Mouse (Mus musculus) adrenal gland, postnatal 10 days (tissue): ENCODE measurements around the gene 2210016L21Rik. TPM values are rescaled to one million over a fixed set of nuclear protein-coding genes. Genes with fewer than 3 reads are reported as not detected.

Experiments used
- DNase-seq: peaks from one replicate; pipeline ENCODE4 v3.0.0; 2021; ENCODE audit warnings: mixed read lengths
- total RNA-seq, 2 experiments: library from RNA; stranded (reverse); gene quantifications; 2 replicates each; pipeline ENCODE4 v1.2.3; 2021

The 2210016L21Rik gene
- total RNA-seq, 2 experiments from 2014 or later = 34.3 to 35.8 TPM

- DNase-seq = no peak
These were observed 36.9 kb downstream of the 2210016L21Rik start for GRCm38 (mm10) chr5:114978888-114979249.

- DNase-seq = peak; percentile 80
These were observed 37.5 kb downstream of the 2210016L21Rik start for GRCm38 (mm10) chr5:114979250-114980121.

- no peak for DNase-seq
These were observed 38.3 kb downstream of the 2210016L21Rik start for GRCm38 (mm10) chr5:114980122-114980748.

GRCm38 (mm10) chr5:114982001-114982400 lies 40.0 kb downstream of the 2210016L21Rik start:
- no peak for DNase-seq

GRCm38 (mm10) chr5:114985074-114985473 lies 43.1 kb downstream of the 2210016L21Rik start:
- no peak for DNase-seq

GRCm38 (mm10) chr5:114996447-114996846 lies 54.5 kb downstream of the 2210016L21Rik start:
- no peak for DNase-seq

- no peak for DNase-seq
These were observed 55.4 kb downstream of the 2210016L21Rik start for GRCm38 (mm10) chr5:114997327-114997726.

Other genes with a start within 250 kb of the 2210016L21Rik start
- gene Tchp, start 234.4 kb upstream of the 2210016L21Rik start, total RNA-seq = 10 to 100 TPM in 1 of 2 experiments, 1 to 10 TPM in 1; 5.7 to 11.7 TPM
- gene Ankrd13a, start 167.5 kb upstream of the 2210016L21Rik start, total RNA-seq = 10 to 100 TPM; 91.7 to 95.0 TPM
- gene Git2, start 166.6 kb upstream of the 2210016L21Rik start, total RNA-seq = 10 to 100 TPM; 45.3 to 63.5 TPM
- gene 1500011B03Rik, start 118.7 kb upstream of the 2210016L21Rik start, total RNA-seq = 10 to 100 TPM; 39.1 to 55.8 TPM
- not detected for gene 4930519G04Rik, start 88.5 kb upstream of the 2210016L21Rik start, total RNA-seq
- under 1 TPM in 1 of 2 experiments, not detected in 1; 0.21 TPM for gene Gm9936, start 83.5 kb upstream of the 2210016L21Rik start, total RNA-seq
- gene Oasl2, start 45.2 kb upstream of the 2210016L21Rik start, total RNA-seq = 1 to 10 TPM; 4.3 to 8.2 TPM
- gene Oasl1, start 18.9 kb upstream of the 2210016L21Rik start, total RNA-seq = 1 to 10 TPM in 1 of 2 experiments, under 1 TPM in 1; 0.70 to 1.5 TPM
- gene Hnf1a, start 28.9 kb downstream of the 2210016L21Rik start, total RNA-seq = 1 to 10 TPM; 1.7 to 3.3 TPM
- gene Sppl3, start 69.0 kb downstream of the 2210016L21Rik start, total RNA-seq = 10 to 100 TPM; 54.7 to 63.1 TPM
- gene Gm10401, start 156.1 kb downstream of the 2210016L21Rik start, total RNA-seq = not detected
- gene Acads, start 177.2 kb downstream of the 2210016L21Rik start, total RNA-seq = 100 to 1,000 TPM; 356 to 367 TPM
- gene Unc119b, start 192.8 kb downstream of the 2210016L21Rik start, total RNA-seq = 10 to 100 TPM; 31.8 to 34.1 TPM
- 100 to 1,000 TPM; 160 to 163 TPM for gene Mlec, start 216.0 kb downstream of the 2210016L21Rik start, total RNA-seq